Comparison of ENCODE assay signal across 16 mouse cellular contexts in the genomic region with DNA sequence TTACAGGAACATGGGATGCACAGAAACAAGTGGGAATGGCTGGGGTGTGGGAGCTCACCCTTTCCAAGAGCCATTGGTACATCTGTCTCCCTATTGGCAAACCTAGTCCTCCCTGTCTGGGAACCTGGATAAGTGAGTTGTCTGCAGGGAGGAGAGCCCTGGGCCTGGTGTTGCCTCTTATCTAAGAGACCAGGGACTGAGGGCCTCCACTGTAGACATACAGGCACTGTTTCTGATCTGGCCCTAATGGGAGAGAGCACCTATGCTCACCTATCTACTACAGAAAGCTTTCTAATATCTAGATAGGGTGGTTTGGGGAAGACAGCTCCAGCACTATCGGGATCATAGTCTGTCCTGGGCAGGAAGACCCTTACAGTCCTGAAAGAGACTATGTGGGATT. TPM values are rescaled to one million over a fixed set of nuclear protein-coding genes. Genes with fewer than 3 reads are reported as not detected.
DNase-seq lines count a peak whose midpoint lies in the region; ATAC-seq and TF ChIP-seq lines count a peak whose summit lies in the region.
"Had no signal": no experiment of that assay in that cellular context is flagged by ENCODE, and none has a peak within 500 bp of the region (broad histone marks: within the 10 kb centered on the region; RNA-seq: fewer than 3 reads in every experiment).

No protein-coding gene starts in this region.

- H3K9ac ChIP-seq in hindbrain, embryonic 14.5 days = peak overlapping the region; percentile 24; the same call in 1 of the 2 replicates
- H3K9ac ChIP-seq in hindbrain, postnatal 0 days (replicated peaks; ENCODE audit: low read length) = no peak overlapping the region
- peak overlapping the region; percentile 69 for H3K9ac ChIP-seq in liver, embryonic 16.5 days (ENCODE audit: low read depth, low read length)
- H3K9ac ChIP-seq: embryonic facial prominence, embryonic 13.5 days had no signal

- no peak for TF ChIP-seq CTCF in hindbrain, postnatal 0 days (IDR thresholded peaks at IDR 0.05; ENCODE audit: low read depth)
- TF ChIP-seq CTCF in G1E (IDR thresholded peaks at IDR 0.05; ENCODE audit: low read depth, low read length) = no peak

- no peak overlapping the region for H3K4me3 ChIP-seq in hindbrain, embryonic 14.5 days (replicated peaks; ENCODE audit: low read length)
- no peak overlapping the region for H3K4me3 ChIP-seq in hindbrain, postnatal 0 days (ENCODE audit: low read length)
- peak overlapping the region; percentile 17; the same call in 1 of the 2 replicates for H3K4me3 ChIP-seq in G1E (ENCODE audit: low read depth, low read length)
- peak overlapping the region; percentile 15; the same call in 1 of the 2 replicates for H3K4me3 ChIP-seq in liver, embryonic 16.5 days (ENCODE audit: low read depth, low read length)
- H3K4me3 ChIP-seq in limb, embryonic 10.5 days = no peak overlapping the region
- H3K4me3 ChIP-seq: embryonic facial prominence, embryonic 13.5 days had no signal

- WGBS in hindbrain, embryonic 14.5 days = 97% methylated on average over 1 of the region's 1 CpGs
- WGBS in hindbrain, postnatal 0 days = 93% methylated on average over 1 of the region's 1 CpGs
- 19% methylated on average over 1 of the region's 1 CpGs for WGBS in liver, embryonic 16.5 days (ENCODE audit: insufficient replicate concordance)
- WGBS in limb, embryonic 10.5 days = 92% methylated on average over 1 of the region's 1 CpGs

- H3K27me3 ChIP-seq in hindbrain, embryonic 14.5 days (ENCODE audit: control insufficient read depth, insufficient read depth, low read length) = no peaks in the 10 kb centered on the region
- no peaks in the 10 kb centered on the region for H3K27me3 ChIP-seq in hindbrain, postnatal 0 days (ENCODE audit: insufficient read depth, low read length)
- H3K27me3 ChIP-seq in G1E (ENCODE audit: insufficient read depth, low read length) = no peaks in the 10 kb centered on the region
- no peaks in the 10 kb centered on the region for H3K27me3 ChIP-seq in liver, embryonic 16.5 days (ENCODE audit: control insufficient read depth, insufficient read depth, low read depth, low read length)
- H3K27me3 ChIP-seq in limb, embryonic 10.5 days (ENCODE audit: low read depth, poor library complexity, severe bottlenecking) = no peaks in the 10 kb centered on the region
- H3K27me3 ChIP-seq: embryonic facial prominence, embryonic 13.5 days; Patski had no signal

- no peak for DNase-seq in hindbrain, embryonic 14.5 days (ENCODE audit: low spot score)
- DNase-seq in hindbrain, postnatal 0 days (ENCODE audit: low spot score) = no peak
- DNase-seq in G1E (ENCODE audit: low spot score) = no peak
- DNase-seq in c-Kit-positive CD71-positive TER-119-positive erythroid progenitor cells, embryonic 14.5 days (ENCODE audit: low spot score) = peak; percentile 87
- no peak for DNase-seq in limb, embryonic 10.5 days (ENCODE audit: low spot score)
- no peak for DNase-seq in cerebellum, postnatal 14 days
- DNase-seq: kidney, postnatal 25 days; lung, adult 18-20 months; thymus, postnatal 25 days had no signal

- no peak overlapping the region for H3K4me2 ChIP-seq in hindbrain, embryonic 14.5 days (replicated peaks)
- H3K4me2 ChIP-seq in hindbrain, postnatal 0 days (ENCODE audit: low read depth, low read length) = no peak overlapping the region
- peak overlapping the region; percentile 50 for H3K4me2 ChIP-seq in liver, embryonic 16.5 days (ENCODE audit: low read depth, low read length)
- H3K4me2 ChIP-seq: embryonic facial prominence, embryonic 13.5 days; midbrain, embryonic 11.5 days had no signal

- no peak for ATAC-seq in hindbrain, embryonic 14.5 days (ENCODE audit: low FRiP score)
- no peak for ATAC-seq in hindbrain, postnatal 0 days
- peak; percentile 87 for ATAC-seq in G1E (ENCODE audit: extremely low read depth, insufficient number of reproducible peaks, low FRiP score, poor library complexity, severe bottlenecking)
- peak; percentile 99 for ATAC-seq in liver, embryonic 16.5 days (ENCODE audit: low read depth)
- ATAC-seq: forebrain, embryonic 16.5 days; Patski had no signal

- peaks cover 51% of the 10 kb centered on the region for H3K36me3 ChIP-seq in hindbrain, embryonic 14.5 days (replicated peaks; ENCODE audit: control insufficient read depth, insufficient read depth)
- peaks cover 10% of the 10 kb centered on the region; the same call in 1 of the 2 replicates for H3K36me3 ChIP-seq in hindbrain, postnatal 0 days (ENCODE audit: insufficient read depth, low read length)
- peaks cover 89% of the 10 kb centered on the region for H3K36me3 ChIP-seq in G1E (replicated peaks)
- peaks cover 12% of the 10 kb centered on the region for H3K36me3 ChIP-seq in liver, embryonic 16.5 days (ENCODE audit: control insufficient read depth, insufficient read depth)
- H3K36me3 ChIP-seq in limb, embryonic 10.5 days = peaks cover 80% of the 10 kb centered on the region

- no peak overlapping the region for H3K27ac ChIP-seq in hindbrain, embryonic 14.5 days
- no peak overlapping the region for H3K27ac ChIP-seq in hindbrain, postnatal 0 days
- peak overlapping the region; percentile 97 for H3K27ac ChIP-seq in liver, embryonic 16.5 days (ENCODE audit: low read length)
- no peak overlapping the region for H3K27ac ChIP-seq in limb, embryonic 10.5 days
- H3K27ac ChIP-seq: embryonic facial prominence, embryonic 13.5 days had no signal

- H3K4me1 ChIP-seq in hindbrain, embryonic 14.5 days (replicated peaks; ENCODE audit: control insufficient read depth, insufficient read depth, low read length) = no peaks in the 10 kb centered on the region
- H3K4me1 ChIP-seq in hindbrain, postnatal 0 days (ENCODE audit: insufficient read depth, low read length) = no peaks in the 10 kb centered on the region
- peaks cover 82% of the 10 kb centered on the region for H3K4me1 ChIP-seq in G1E (ENCODE audit: insufficient read depth, low read depth, low read length)
- H3K4me1 ChIP-seq in liver, embryonic 16.5 days (ENCODE audit: control insufficient read depth, low read depth, low read length) = peaks cover 63% of the 10 kb centered on the region
- no peaks in the 10 kb centered on the region for H3K4me1 ChIP-seq in limb, embryonic 10.5 days
- H3K4me1 ChIP-seq: embryonic facial prominence, embryonic 13.5 days had no signal

- H3K9me3 ChIP-seq in hindbrain, embryonic 14.5 days (ENCODE audit: control insufficient read depth, low read length) = no peaks in the 10 kb centered on the region
- H3K9me3 ChIP-seq in hindbrain, postnatal 0 days (ENCODE audit: low read length) = no peaks in the 10 kb centered on the region
- no peaks in the 10 kb centered on the region for H3K9me3 ChIP-seq in G1E (replicated peaks)
- H3K9me3 ChIP-seq in liver, embryonic 16.5 days (replicated peaks; ENCODE audit: control insufficient read depth, low read length) = no peaks in the 10 kb centered on the region
- no peaks in the 10 kb centered on the region for H3K9me3 ChIP-seq in limb, embryonic 10.5 days (replicated peaks)
- H3K9me3 ChIP-seq: embryonic facial prominence, embryonic 13.5 days had no signal

RNA-seq across cellular contexts. Expression of gene Nprl3, which starts 11.4 kb away (rescaled TPM):
- 23.7 and 35.3 TPM in 2 replicates for polyA plus RNA-seq in hindbrain, embryonic 14.5 days (2014; fragmentation: Nextera tagmentation; extraction: Ambion mirVana)
- total RNA-seq in hindbrain, postnatal 0 days (2014; rRNA removed) = 38.4 and 53.0 TPM in 2 replicates
- 39.2 and 39.8 TPM in 2 replicates for polyA plus RNA-seq in hindbrain, postnatal 0 days (2015; fragmentation: Nextera tagmentation; extraction: Ambion mirVana)
- total RNA-seq in G1E (2014; fragmentation: Nextera tagmentation) (90.6 and 121 TPM in 2 replicates), G1E (2017) (26.3 and 27.0 TPM in 2 replicates)
- 106 and 134 TPM in 2 replicates for polyA plus RNA-seq in G1E (2012)
- 30.8 and 31.5 TPM in 2 replicates for polyA plus RNA-seq in liver, embryonic 16.5 days (2015; fragmentation: Nextera tagmentation; extraction: Ambion mirVana)
- polyA plus RNA-seq in limb, embryonic 10.5 days (2016; fragmentation: Nextera tagmentation; extraction: Ambion mirVana) = 43.7 and 51.8 TPM in 2 replicates

RNA-seq across cellular contexts. Expression of gene Hba-x, which starts 20.1 kb away (rescaled TPM):
- 38.0 and 95.6 TPM in 2 replicates for polyA plus RNA-seq in hindbrain, embryonic 14.5 days (2014; fragmentation: Nextera tagmentation; extraction: Ambion mirVana)
- not detected in 2 replicates for total RNA-seq in hindbrain, postnatal 0 days (2014; rRNA removed)
- not detected in 2 replicates for polyA plus RNA-seq in hindbrain, postnatal 0 days (2015; fragmentation: Nextera tagmentation; extraction: Ambion mirVana)
- total RNA-seq in G1E (2014; fragmentation: Nextera tagmentation) (not detected in 2 replicates), G1E (2017) (not detected in 2 replicates)
- polyA plus RNA-seq in G1E (2012) = 0.09 TPM in 1 of 2 replicates, not detected in the other
- 43.7 and 47.4 TPM in 2 replicates for polyA plus RNA-seq in liver, embryonic 16.5 days (2015; fragmentation: Nextera tagmentation; extraction: Ambion mirVana)
- polyA plus RNA-seq in limb, embryonic 10.5 days (2016; fragmentation: Nextera tagmentation; extraction: Ambion mirVana) = 2,528 and 3,017 TPM in 2 replicates
- total RNA-seq: adrenal gland, adult 18-20 months; gastrocnemius, adult 8-10 months had no signal
- polyA plus RNA-seq: Patski had no signal

RNA-seq across cellular contexts. Expression of gene Hba-a1, which starts 27.2 kb away (rescaled TPM):
- polyA plus RNA-seq in hindbrain, embryonic 14.5 days (2014; fragmentation: Nextera tagmentation; extraction: Ambion mirVana) = 2,517 and 2,859 TPM in 2 replicates
- 541 and 992 TPM in 2 replicates for total RNA-seq in hindbrain, postnatal 0 days (2014; rRNA removed)
- polyA plus RNA-seq in hindbrain, postnatal 0 days (2015; fragmentation: Nextera tagmentation; extraction: Ambion mirVana) = 535 and 659 TPM in 2 replicates
- total RNA-seq in G1E (2014; fragmentation: Nextera tagmentation) (230 and 2,260 TPM in 2 replicates), G1E (2017) (242 and 325 TPM in 2 replicates)
- polyA plus RNA-seq in G1E (2012) = 3,927 and 4,410 TPM in 2 replicates
- polyA plus RNA-seq in liver, embryonic 16.5 days (2015; fragmentation: Nextera tagmentation; extraction: Ambion mirVana) = 72,809 and 72,929 TPM in 2 replicates
- 1,811 and 2,033 TPM in 2 replicates for polyA plus RNA-seq in limb, embryonic 10.5 days (2016; fragmentation: Nextera tagmentation; extraction: Ambion mirVana)
- polyA plus RNA-seq: Patski had no signal

RNA-seq across cellular contexts. Expression of gene Mpg, which starts 29.8 kb away (rescaled TPM):
- 29.7 and 37.5 TPM in 2 replicates for polyA plus RNA-seq in hindbrain, embryonic 14.5 days (2014; fragmentation: Nextera tagmentation; extraction: Ambion mirVana)
- 24.5 and 30.0 TPM in 2 replicates for total RNA-seq in hindbrain, postnatal 0 days (2014; rRNA removed)
- 27.7 TPM in 2 replicates for polyA plus RNA-seq in hindbrain, postnatal 0 days (2015; fragmentation: Nextera tagmentation; extraction: Ambion mirVana)
- total RNA-seq in G1E (2014; fragmentation: Nextera tagmentation) = 13.7 and 22.0 TPM in 2 replicates
- total RNA-seq in G1E (2017) = 12.7 and 17.0 TPM in 2 replicates
- polyA plus RNA-seq in G1E (2012) = 13.4 and 14.2 TPM in 2 replicates
- 18.5 and 19.6 TPM in 2 replicates for polyA plus RNA-seq in liver, embryonic 16.5 days (2015; fragmentation: Nextera tagmentation; extraction: Ambion mirVana)
- polyA plus RNA-seq in limb, embryonic 10.5 days (2016; fragmentation: Nextera tagmentation; extraction: Ambion mirVana) = 36.2 and 45.2 TPM in 2 replicates

RNA-seq across cellular contexts. Expression of gene Hbq1b, which starts 30.6 kb away (rescaled TPM):
- 0.82 TPM in 1 of 2 replicates, not detected in the other for polyA plus RNA-seq in hindbrain, embryonic 14.5 days (2014; fragmentation: Nextera tagmentation; extraction: Ambion mirVana)
- 1.0 TPM in 1 of 2 replicates, not detected in the other for total RNA-seq in hindbrain, postnatal 0 days (2014; rRNA removed)
- polyA plus RNA-seq in hindbrain, postnatal 0 days (2015; fragmentation: Nextera tagmentation; extraction: Ambion mirVana) = 1.1 and 1.4 TPM in 2 replicates
- total RNA-seq in G1E (2014; fragmentation: Nextera tagmentation) (9.1 and 11.6 TPM in 2 replicates), G1E (2017) (0.41 and 0.87 TPM in 2 replicates)
- polyA plus RNA-seq in G1E (2012) = 0.70 and 0.87 TPM in 2 replicates
- polyA plus RNA-seq in liver, embryonic 16.5 days (2015; fragmentation: Nextera tagmentation; extraction: Ambion mirVana) = 158 and 159 TPM in 2 replicates
- 5.7 and 5.9 TPM in 2 replicates for polyA plus RNA-seq in limb, embryonic 10.5 days (2016; fragmentation: Nextera tagmentation; extraction: Ambion mirVana)
- total RNA-seq: adrenal gland, adult 18-20 months; gastrocnemius, adult 8-10 months had no signal
- polyA plus RNA-seq: Patski had no signal

Comparison
In these comparisons a context has a peak if more than half of its experiments do, and no peak if none do; other contexts are left out.
1. RNA of gene Hba-x, which starts 20.1 kb away (polyA plus RNA-seq): 2,528 to 3,017 TPM in limb, embryonic 10.5 days, 38.0 to 95.6 TPM in hindbrain, embryonic 14.5 days and 43.7 to 47.4 TPM in liver, embryonic 16.5 days; not detected in hindbrain, postnatal 0 days and 0.09 TPM in G1E; every median in the first group is over 10 times any median in the second.
2. ATAC-seq: peak in G1E (single experiment) and liver, embryonic 16.5 days (single experiment); none in hindbrain, embryonic 14.5 days (single experiment) and hindbrain, postnatal 0 days (single experiment).
3. H3K4me3 ChIP-seq: peak in G1E (single experiment) and liver, embryonic 16.5 days (single experiment); none in hindbrain, embryonic 14.5 days (single experiment), hindbrain, postnatal 0 days (single experiment) and limb, embryonic 10.5 days (single experiment).
4. RNA of gene Hba-a1, which starts 27.2 kb away (polyA plus RNA-seq): 72,809 to 72,929 TPM in liver, embryonic 16.5 days; 3,927 to 4,410 TPM in G1E, 2,517 to 2,859 TPM in hindbrain, embryonic 14.5 days, 1,811 to 2,033 TPM in limb, embryonic 10.5 days and 535 to 659 TPM in hindbrain, postnatal 0 days; every median in the first group is over 10 times any median in the second.